Mouse (Mus musculus): Measurements from ENCODE around the gene Hist2h2ac.
A peak's percentile ranks its signal among the peaks of the same experiment; 100 is the strongest.
"Not testable (repeated sequence)": the region's sequence is repeated elsewhere in the genome, so short reads cannot be mapped to it uniquely, and the experiment has no call there.

The Hist2h2ac gene

DNA sequence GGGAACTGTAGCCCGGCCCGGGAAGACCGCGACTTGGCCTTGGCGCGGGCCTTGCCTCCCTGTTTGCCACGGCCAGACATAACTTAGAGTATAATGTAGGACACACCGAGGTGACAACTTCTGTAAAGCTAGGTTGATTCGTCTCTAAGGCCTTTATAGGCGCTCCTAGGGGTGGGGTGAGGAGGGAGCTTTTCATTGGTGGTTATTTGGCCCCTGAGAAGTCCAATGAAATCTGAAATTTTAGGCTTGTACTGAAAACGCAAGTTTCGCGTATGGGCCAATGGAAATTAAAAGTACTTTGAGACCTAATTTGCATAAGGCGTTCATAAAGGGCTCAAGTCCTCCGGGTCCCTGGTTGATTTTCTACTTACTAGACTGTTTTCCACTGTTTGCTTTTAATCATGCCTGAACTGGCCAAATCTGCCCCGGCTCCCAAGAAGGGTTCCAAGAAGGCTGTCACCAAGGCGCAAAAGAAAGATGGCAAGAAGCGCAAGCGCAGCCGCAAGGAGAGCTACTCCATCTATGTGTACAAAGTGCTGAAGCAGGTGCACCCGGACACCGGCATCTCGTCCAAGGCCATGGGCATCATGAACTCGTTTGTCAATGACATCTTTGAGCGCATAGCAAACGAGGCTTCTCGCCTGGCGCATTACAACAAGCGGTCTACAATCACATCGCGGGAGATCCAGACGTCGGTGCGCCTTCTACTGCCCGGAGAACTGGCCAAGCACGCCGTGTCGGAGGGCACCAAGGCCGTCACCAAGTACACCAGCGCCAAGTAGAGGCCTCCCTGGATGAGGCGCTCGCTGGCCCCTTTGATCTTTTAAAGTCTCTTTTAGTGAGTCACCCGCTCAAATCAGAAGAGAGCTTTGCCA, at the start of gene Hist2h2ac, which contains the start of gene Hist2h2be:
TSS of gene Hist2h2ac (minus strand) at position 116 of the 875 bp plus-strand sequence.
TSS of gene Hist2h2be (plus strand) at position 355 of the 875 bp plus-strand sequence.
- peak; percentile 96 for DNase-seq (ENCODE audit: low read depth)

- DNase-seq (ENCODE audit: low read depth) = peak; percentile 94
Measured at GRCm38 (mm10) chr3:96269511-96270474, 49.1 kb upstream of the Hist2h2ac start, which contains the start of gene Hist2h2bb. Gene Hist2h2bb (plus strand): TSS chr3:96269752.

DNA sequence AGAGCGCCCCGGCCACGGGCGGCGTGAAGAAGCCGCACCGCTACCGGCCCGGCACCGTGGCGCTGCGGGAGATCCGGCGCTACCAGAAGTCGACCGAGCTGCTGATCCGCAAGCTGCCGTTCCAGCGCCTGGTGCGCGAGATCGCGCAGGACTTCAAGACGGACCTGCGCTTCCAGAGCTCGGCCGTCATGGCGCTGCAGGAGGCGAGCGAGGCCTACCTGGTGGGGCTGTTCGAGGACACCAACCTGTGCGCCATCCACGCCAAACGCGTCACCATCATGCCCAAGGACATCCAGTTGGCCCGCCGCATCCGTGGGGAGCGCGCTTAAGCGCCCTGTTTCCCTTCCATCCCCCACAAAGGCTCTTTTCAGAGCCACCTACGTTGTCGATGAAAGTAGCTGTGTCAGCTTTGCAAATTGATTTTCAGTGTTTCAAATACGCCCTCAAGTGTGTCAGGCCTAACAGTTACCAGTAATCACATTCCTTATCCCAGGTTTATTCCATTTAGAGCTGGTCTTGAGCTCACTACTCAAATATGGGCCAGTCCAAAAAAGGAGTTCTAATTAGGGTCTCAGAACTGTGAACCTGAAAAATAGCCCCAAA, 48.2 kb upstream of the Hist2h2ac start:
- not testable (repeated sequence) for DNase-seq (ENCODE audit: low read depth)

DNA sequence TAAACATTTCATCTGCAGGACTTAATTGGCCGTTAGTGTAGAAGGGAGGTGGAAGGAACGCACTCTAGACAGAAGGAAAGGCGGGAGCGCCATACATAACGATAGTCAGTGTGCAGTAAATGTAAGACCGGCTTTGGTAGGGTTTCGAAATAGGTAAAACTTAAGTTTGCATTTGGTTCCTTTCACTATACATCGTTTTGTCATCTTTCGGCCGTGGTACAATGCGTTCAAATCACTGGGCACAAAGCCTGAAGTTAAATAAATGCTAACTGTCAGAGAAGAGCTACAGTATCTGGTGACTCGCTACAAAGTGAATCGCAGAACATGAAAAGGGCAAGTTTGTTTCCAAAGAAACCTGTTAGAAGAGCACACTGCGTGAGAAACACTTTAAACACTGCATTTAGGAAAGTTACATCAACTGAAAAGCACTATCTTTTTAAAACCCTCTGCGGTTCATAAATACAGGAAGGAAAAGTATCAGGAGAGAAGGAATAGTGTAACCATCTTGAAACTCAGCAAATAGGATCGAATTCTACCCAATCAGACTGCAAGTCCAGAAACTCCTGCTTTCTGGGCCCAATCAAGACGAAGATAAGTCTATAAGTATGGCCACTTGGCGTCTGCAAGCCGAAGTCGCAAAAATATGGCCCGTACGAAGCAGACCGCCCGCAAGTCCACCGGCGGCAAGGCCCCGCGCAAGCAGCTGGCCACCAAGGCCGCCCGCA, 47.5 kb upstream of the Hist2h2ac start, which contains the start of gene Hist2h3b:
TSS of gene Hist2h3b (plus strand) at position 604 of the 725 bp plus-strand sequence.
- peak; percentile 66 for DNase-seq (ENCODE audit: low read depth)

GRCm38 (mm10) chr3:96267541-96267940, 46.9 kb upstream of the Hist2h2ac start:
- DNase-seq (ENCODE audit: low read depth) = no peak

GRCm38 (mm10) chr3:96266132-96266710, 45.5 kb upstream of the Hist2h2ac start:
- DNase-seq (ENCODE audit: low read depth) = no peak

DNA sequence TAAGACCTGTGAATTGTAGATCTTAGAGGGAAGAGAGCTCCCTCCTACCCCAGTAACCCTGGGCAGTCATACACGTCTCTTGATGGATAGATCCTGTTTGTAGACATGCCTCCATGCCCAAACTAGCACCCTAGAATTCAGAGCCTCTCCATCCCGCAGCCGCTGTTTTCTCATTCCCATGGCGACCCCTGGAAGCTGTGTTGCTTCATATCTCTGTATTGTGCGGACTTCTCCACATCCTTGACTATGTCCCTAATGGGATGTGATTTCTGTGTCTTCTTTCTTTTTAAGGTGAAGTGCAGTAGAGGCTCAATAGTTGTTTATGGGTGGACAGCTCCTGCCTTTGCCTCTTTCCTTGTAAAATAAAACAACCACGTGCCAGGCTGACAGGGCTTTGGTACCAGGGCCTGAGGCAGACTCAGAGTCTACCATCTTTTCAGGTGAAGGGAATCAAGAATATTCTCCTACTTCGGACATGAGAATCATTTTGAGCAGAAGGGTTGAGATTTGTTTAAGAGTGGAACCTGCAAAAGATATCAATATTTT, 43.8 kb upstream of the Hist2h2ac start:
- no peak for DNase-seq (ENCODE audit: low read depth)

GRCm38 (mm10) chr3:96263558-96264403, 43.1 kb upstream of the Hist2h2ac start:
- no peak for DNase-seq (ENCODE audit: low read depth)

DNA sequence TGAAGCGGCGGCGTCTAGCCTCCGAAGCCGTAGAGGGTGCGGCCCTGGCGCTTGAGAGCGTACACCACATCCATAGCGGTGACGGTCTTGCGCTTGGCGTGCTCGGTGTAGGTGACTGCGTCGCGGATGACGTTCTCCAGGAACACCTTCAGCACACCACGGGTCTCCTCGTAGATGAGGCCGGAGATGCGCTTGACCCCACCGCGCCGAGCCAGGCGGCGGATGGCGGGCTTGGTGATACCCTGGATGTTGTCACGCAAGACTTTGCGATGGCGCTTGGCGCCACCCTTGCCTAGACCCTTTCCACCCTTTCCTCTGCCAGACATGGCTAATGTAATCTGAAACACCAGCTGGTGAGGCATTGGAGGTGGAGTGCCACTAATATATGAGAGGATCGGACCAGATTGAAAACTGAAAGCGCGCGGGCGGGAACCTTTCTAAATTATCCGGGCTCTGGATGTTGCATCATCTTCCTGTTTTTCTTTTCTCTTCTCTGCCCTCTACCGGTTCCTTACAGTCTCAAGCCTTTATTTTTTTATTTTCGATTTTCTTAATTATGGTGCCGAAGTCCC, 42.4 kb upstream of the Hist2h2ac start, which contains the start of gene Hist2h4:
TSS of gene Hist2h4 (minus strand) at position 333 of the 572 bp plus-strand sequence.
- peak; percentile 94 for DNase-seq (ENCODE audit: low read depth)

GRCm38 (mm10) chr3:96262216-96262875, 41.7 kb upstream of the Hist2h2ac start:
- no peak for DNase-seq (ENCODE audit: low read depth)

DNA sequence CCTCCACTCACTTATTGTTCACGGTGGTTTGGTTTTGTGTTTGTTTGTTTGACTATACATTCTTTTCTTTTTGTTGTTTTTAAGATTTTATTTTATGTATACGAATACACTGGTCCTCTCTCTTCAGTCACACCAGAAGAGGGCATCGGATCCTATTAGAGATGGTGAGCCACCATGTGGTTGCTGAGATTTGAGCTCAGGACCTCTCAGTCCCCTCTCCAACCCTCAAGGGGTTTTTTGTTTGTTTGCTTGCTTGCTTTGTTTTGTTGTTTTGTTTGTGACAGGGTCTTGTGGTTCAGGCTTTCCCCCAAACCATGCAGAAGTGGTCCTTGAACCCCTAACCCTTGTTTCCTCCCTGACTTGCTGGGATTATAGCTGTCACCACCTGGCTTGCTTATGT, 40.9 kb upstream of the Hist2h2ac start:
- DNase-seq (ENCODE audit: low read depth) = no peak

GRCm38 (mm10) chr3:96260220-96260619, 39.5 kb upstream of the Hist2h2ac start:
- DNase-seq (ENCODE audit: low read depth) = no peak

- no peak for DNase-seq (ENCODE audit: low read depth)
Measured at GRCm38 (mm10) chr3:96257190-96257589, 36.5 kb upstream of the Hist2h2ac start.

DNA sequence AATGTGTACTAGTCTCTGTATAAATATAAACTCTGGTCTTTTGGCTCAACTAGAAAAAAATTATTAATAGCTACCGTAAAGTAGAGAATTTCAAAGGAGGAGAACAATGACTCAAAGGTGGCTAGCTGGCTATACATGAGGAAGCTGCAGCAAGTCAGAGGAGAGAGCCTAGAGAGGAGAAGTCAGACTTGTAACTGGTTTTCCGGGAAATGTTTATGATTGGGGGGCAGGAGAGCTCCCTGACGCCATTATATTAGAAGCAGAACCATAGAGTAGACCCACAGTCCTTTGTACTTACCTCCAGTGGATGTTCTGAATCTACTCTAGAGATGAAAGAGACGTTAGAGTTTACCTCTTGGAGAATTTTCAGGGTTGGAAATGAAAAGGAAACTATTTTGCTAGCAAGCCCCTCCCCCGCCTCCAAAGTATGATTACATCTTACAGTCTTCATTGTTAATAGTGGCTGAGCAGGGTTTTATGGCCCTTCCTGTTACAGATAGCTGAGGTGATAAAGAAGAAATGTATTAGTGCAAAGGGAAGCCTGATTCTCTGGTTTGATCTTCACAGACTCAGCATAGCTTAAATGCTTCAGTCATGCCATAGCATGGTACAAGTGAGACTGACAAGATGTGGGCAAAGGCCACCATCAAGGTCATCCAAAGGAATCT, 35.4 kb upstream of the Hist2h2ac start:
- no peak for DNase-seq (ENCODE audit: low read depth)

DNA sequence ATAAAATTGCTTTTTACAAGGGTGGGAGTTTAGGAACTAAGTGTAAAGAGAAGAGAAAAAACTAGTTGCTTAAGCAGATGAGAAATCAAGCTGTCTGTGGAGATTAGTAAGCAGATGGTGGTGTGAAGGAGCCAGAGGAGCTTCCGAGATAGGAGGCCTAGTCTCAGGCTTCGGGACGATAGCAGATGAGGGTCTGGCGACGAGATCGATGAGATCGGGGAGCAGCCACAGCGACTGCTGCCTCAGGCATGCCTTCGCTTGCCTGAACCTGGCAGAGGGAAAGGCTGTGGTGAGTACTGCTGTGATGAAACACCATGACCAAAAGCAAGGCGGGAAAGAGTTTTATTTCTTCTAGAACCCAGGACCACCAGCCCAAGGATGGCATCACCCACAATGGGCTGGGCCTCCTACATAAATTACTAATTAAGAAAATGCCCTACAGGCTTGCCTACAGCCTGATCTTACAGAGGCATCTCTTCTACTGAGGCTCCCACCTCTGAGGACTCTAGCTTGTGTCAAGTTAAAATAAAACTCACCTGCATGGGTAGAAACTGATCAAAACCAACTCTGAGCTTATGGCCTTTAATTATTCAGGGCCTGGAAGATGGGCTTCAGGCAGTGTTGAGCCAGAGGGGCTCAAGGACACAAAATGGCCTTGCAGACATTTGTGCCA, 34.1 kb upstream of the Hist2h2ac start:
- DNase-seq (ENCODE audit: low read depth) = no peak

GRCm38 (mm10) chr3:96251787-96252186, 31.1 kb upstream of the Hist2h2ac start:
- no peak for DNase-seq (ENCODE audit: low read depth)

- DNase-seq (ENCODE audit: low read depth) = no peak
Measured at GRCm38 (mm10) chr3:96250890-96251289, 30.2 kb upstream of the Hist2h2ac start.

DNA sequence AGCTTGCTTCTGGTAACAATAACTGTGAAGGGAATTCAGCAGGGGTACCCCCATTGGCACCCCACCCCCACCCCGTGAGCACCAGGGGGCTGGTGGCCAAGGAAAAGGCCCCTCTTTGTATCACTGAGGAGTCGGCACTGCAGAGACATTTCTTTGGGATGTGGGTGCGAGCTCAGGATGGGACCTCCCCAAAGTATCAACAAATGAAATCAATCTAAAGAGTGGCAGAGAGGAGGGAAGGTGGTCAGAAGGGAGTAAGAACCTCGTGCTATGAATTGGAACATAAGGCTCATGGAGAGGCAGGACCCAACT, 28.3 kb upstream of the Hist2h2ac start:
- DNase-seq (ENCODE audit: low read depth) = no peak
